9 mouse cellular contexts compared by ENCODE assay signal in genomic region chr4:120854588-120855319, GRCm38 (mm10). TPM values are rescaled to one million over a fixed set of nuclear protein-coding genes. Genes with fewer than 3 reads are reported as not detected.
DNase-seq lines count a peak whose midpoint lies in the region; ATAC-seq and TF ChIP-seq lines count a peak whose summit lies in the region.
"Had no signal": no experiment of that assay in that cellular context is flagged by ENCODE, and none has a peak within 500 bp of the region (broad histone marks: within the 10 kb centered on the region; RNA-seq: fewer than 3 reads in every experiment).

TSS of gene Rims3 (plus strand) at chr4:120854816.

- 2% methylated on average over 62 of the region's 68 CpGs for WGBS in heart, embryonic 13.5 days
- 2% methylated on average over 50 of the region's 68 CpGs for WGBS in kidney, postnatal 0 days
- under 1% methylated on average over 57 of the region's 68 CpGs for WGBS in liver, embryonic 12.5 days (ENCODE audit: insufficient replicate concordance)
- 4% methylated on average over 28 of the region's 68 CpGs for WGBS in stomach, postnatal 0 days

- peak; percentile 63 for ATAC-seq in heart, embryonic 13.5 days (ENCODE audit: extremely low read depth, insufficient number of reproducible peaks, low FRiP score, low TSS enrichment)
- peak; percentile 86 for ATAC-seq in kidney, postnatal 0 days (replicated peaks; ENCODE audit: low FRiP score, low read depth)
- peak; percentile 65 for ATAC-seq in liver, embryonic 12.5 days
- peak; percentile 85 for ATAC-seq in stomach, postnatal 0 days (ENCODE audit: low FRiP score, low TSS enrichment)
- ATAC-seq: Patski had no signal

- peak within 1 kb of the TSS; percentile 64 for H3K4me3 ChIP-seq in heart, embryonic 13.5 days
- peak within 1 kb of the TSS; percentile 53 for H3K4me3 ChIP-seq in kidney, postnatal 0 days (replicated peaks; ENCODE audit: low read depth, low read length)
- H3K4me3 ChIP-seq in liver, embryonic 12.5 days, result peak within 1 kb of the TSS; percentile 66
- H3K4me3 ChIP-seq in stomach, postnatal 0 days (ENCODE audit: low read depth, low read length), result peak within 1 kb of the TSS; percentile 58

- H3K27me3 ChIP-seq in heart, embryonic 13.5 days (replicated peaks), result peaks cover 95% of the 10 kb centered on the region
- no peaks in the 10 kb centered on the region; the same call in 1 of the 2 replicates for H3K27me3 ChIP-seq in kidney, postnatal 0 days (ENCODE audit: insufficient read depth, low read length)
- H3K27me3 ChIP-seq in liver, embryonic 12.5 days (replicated peaks), result peaks cover 74% of the 10 kb centered on the region
- H3K27me3 ChIP-seq in stomach, postnatal 0 days (ENCODE audit: control insufficient read depth, insufficient read depth, low read length), result no peaks in the 10 kb centered on the region

- no peaks in the 10 kb centered on the region for H3K9me3 ChIP-seq in heart, embryonic 13.5 days
- H3K9me3 ChIP-seq in kidney, postnatal 0 days (replicated peaks; ENCODE audit: low read length), result no peaks in the 10 kb centered on the region
- H3K9me3 ChIP-seq in liver, embryonic 12.5 days (replicated peaks), result 0 out of 2 replicates have a peak, but pooled peaks cover 4% of the 10 kb centered on the region
- no peaks in the 10 kb centered on the region for H3K9me3 ChIP-seq in stomach, postnatal 0 days (ENCODE audit: control insufficient read depth, low read length)

- no peak within 1 kb of the TSS for H3K27ac ChIP-seq in heart, embryonic 13.5 days (replicated peaks)
- H3K27ac ChIP-seq in kidney, postnatal 0 days, result no peak within 1 kb of the TSS
- no peak within 1 kb of the TSS for H3K27ac ChIP-seq in liver, embryonic 12.5 days
- no peak within 1 kb of the TSS for H3K27ac ChIP-seq in stomach, postnatal 0 days (replicated peaks)

- peak within 1 kb of the TSS; percentile 76 for H3K9ac ChIP-seq in heart, embryonic 13.5 days
- H3K9ac ChIP-seq in kidney, postnatal 0 days (ENCODE audit: low read depth, low read length), result peak within 1 kb of the TSS; percentile 53
- H3K9ac ChIP-seq in liver, embryonic 12.5 days, result peak within 1 kb of the TSS; percentile 61
- peak within 1 kb of the TSS; percentile 41; the same call in 1 of the 2 replicates for H3K9ac ChIP-seq in stomach, postnatal 0 days (ENCODE audit: low read length)

- no peak for TF ChIP-seq CTCF in kidney, postnatal 0 days (IDR thresholded peaks at IDR 0.05; ENCODE audit: low read depth)
- TF ChIP-seq CTCF in stomach, postnatal 0 days (IDR thresholded peaks at IDR 0.05; ENCODE audit: low read depth), result no peak

- H3K4me2 ChIP-seq in heart, embryonic 13.5 days, result peak within 1 kb of the TSS; percentile 90
- H3K4me2 ChIP-seq in kidney, postnatal 0 days (ENCODE audit: low read length), result peak within 1 kb of the TSS; percentile 94
- peak within 1 kb of the TSS; percentile 96 for H3K4me2 ChIP-seq in liver, embryonic 12.5 days
- peak within 1 kb of the TSS; percentile 88 for H3K4me2 ChIP-seq in stomach, postnatal 0 days (replicated peaks; ENCODE audit: low read depth)

- no peaks in the 10 kb centered on the region for H3K36me3 ChIP-seq in heart, embryonic 13.5 days
- no peaks in the 10 kb centered on the region for H3K36me3 ChIP-seq in kidney, postnatal 0 days (ENCODE audit: insufficient read depth, low read length)
- H3K36me3 ChIP-seq in liver, embryonic 12.5 days, result no peaks in the 10 kb centered on the region
- H3K36me3 ChIP-seq in stomach, postnatal 0 days (ENCODE audit: control insufficient read depth, insufficient read depth, low read length), result no peaks in the 10 kb centered on the region

- no peak for TF ChIP-seq EP300 in stomach, postnatal 0 days (optimal IDR thresholded peaks at IDR 0.05)

- H3K4me1 ChIP-seq in heart, embryonic 13.5 days, result peaks cover 10% of the 10 kb centered on the region
- no peaks in the 10 kb centered on the region for H3K4me1 ChIP-seq in kidney, postnatal 0 days (replicated peaks; ENCODE audit: insufficient read depth, low read length)
- peaks cover 9% of the 10 kb centered on the region for H3K4me1 ChIP-seq in liver, embryonic 12.5 days
- no peaks in the 10 kb centered on the region for H3K4me1 ChIP-seq in stomach, postnatal 0 days (replicated peaks; ENCODE audit: control insufficient read depth, insufficient read depth)

- peak; percentile 10 to 27 for DNase-seq in lung, adult 18-20 months
- DNase-seq in lung, postnatal 25 days (ENCODE audit: low spot score), result no peak
- DNase-seq in cerebellum, postnatal 36 days, result peak; percentile 75 to 83
- DNase-seq in kidney, postnatal 0 days (ENCODE audit: low spot score), result peak; percentile 36
- peak; percentile 60 to 65 for DNase-seq in natural killer cell, adult 2 months (ENCODE audit: low spot score in 2 of 2)
- peak; percentile 78 for DNase-seq in stomach, postnatal 0 days (ENCODE audit: low spot score)

RNA-seq across cellular contexts. Expression of gene Rims3, which starts in this region (rescaled TPM):
- polyA plus RNA-seq in heart, embryonic 13.5 days (2015; fragmentation: Nextera tagmentation; extraction: Ambion mirVana), result 0.51 and 0.60 TPM in 2 replicates
- polyA plus RNA-seq in kidney, postnatal 0 days (2015; fragmentation: Nextera tagmentation; extraction: Ambion mirVana), result 0.21 and 0.22 TPM in 2 replicates
- 0.23 and 0.30 TPM in 2 replicates for polyA plus RNA-seq in liver, embryonic 12.5 days (2016; fragmentation: Nextera tagmentation; extraction: Ambion mirVana)
- 0.70 and 0.92 TPM in 2 replicates for polyA plus RNA-seq in stomach, postnatal 0 days (2015; fragmentation: Nextera tagmentation; extraction: Ambion mirVana)
- polyA plus RNA-seq: Patski had no signal

Comparison
In these comparisons a context has a peak if more than half of its experiments do, and no peak if none do; other contexts are left out.
1. Peak in ATAC-seq, H3K4me3 ChIP-seq, H3K9ac ChIP-seq and H3K4me2 ChIP-seq in heart, embryonic 13.5 days; RNA of the gene not detected or under 1 TPM.
2. Peak in DNase-seq, ATAC-seq, H3K4me3 ChIP-seq, H3K9ac ChIP-seq and H3K4me2 ChIP-seq in kidney, postnatal 0 days; RNA of the gene not detected or under 1 TPM.
3. Peak in ATAC-seq, H3K4me3 ChIP-seq, H3K9ac ChIP-seq and H3K4me2 ChIP-seq in liver, embryonic 12.5 days; RNA of the gene not detected or under 1 TPM.
4. Peak in DNase-seq, ATAC-seq, H3K4me3 ChIP-seq, H3K9ac ChIP-seq and H3K4me2 ChIP-seq in stomach, postnatal 0 days; RNA of the gene not detected or under 1 TPM.